Mouse (Mus musculus) kidney, adult 9 months (tissue): ENCODE measurements around the gene Kpna3.
"Not testable (repeated sequence)": the region's sequence is repeated elsewhere in the genome, so short reads cannot be mapped to it uniquely, and the experiment has no call there.

ENCODE experiments used
- DNase-seq: peaks from one replicate; pipeline ENCODE4 v3.0.0; 2022

The Kpna3 gene

DNA sequence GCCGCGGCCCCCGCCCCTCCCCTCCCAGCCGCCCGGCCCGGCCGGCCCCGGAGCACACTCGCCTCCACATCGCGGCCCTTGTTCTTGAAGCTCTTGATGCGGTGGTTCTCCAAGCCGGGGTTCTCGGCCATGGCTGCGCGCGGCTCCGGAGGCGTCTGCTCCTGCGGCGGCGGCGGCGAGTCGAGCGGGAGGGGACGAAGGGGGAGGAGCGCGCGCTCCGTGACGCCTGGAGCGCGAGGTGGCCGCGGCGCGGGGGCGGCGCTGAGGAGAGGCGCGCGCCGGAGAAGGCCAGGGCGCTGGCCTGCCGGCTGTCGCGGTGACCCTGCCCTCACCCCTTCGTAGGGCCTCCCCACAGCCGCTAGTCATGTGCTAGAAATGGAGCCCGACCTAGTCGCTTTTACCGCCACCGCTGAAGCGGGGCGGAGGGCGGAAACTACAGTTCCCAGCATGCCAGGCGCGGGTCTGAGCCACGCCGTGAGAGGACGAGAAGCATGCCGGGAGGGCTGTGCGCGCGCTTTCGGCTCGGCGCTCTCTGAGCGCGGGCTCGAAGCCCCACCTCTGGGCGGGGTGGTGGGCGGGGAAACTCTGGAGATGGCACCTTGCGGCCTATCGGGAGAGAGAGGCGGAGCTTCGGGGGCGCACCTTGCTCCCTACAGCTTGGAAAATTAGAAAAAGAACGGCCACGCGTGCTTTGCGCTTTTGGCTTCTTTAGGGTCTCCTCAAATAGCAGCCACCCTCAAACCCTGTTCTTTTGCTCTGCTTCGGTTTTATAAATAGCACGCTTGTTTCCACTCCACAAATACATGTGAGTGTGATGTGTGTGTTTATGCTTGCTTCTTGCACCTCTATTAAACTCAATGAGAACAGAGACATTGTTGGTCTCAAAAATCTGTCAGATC is at the start of gene Kpna3:
Gene Kpna3, minus strand, starts transcription at position 214 of the 899 bp plus-strand sequence.
- peak; percentile 99 for DNase-seq

DNA sequence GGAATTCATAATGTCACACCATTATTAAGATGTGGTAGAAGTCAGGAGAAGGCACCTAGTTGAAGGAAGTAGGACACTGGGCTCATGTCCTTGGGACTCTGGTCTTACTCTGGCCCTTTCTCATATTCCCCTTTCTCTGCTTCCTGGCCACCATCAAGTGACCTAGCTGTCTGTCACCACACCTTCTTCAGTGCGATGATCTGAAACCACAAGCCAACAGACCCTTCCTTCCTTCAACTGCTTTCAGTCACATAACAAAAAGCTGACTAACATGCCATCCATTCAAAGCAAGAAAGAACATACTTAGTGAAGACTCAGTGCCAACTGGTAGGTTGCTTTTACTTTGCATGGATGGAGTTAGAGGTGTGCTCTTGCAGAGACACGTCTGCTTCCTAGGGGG is 20.7 kb upstream of the Kpna3 start:
- no peak for DNase-seq

- no peak for DNase-seq
These were observed 17.8 kb upstream of the Kpna3 start for GRCm38 (mm10) chr14:61457468-61457867.

GRCm38 (mm10) chr14:61455571-61455970 is 15.9 kb upstream of the Kpna3 start:
- DNase-seq: no peak

DNA sequence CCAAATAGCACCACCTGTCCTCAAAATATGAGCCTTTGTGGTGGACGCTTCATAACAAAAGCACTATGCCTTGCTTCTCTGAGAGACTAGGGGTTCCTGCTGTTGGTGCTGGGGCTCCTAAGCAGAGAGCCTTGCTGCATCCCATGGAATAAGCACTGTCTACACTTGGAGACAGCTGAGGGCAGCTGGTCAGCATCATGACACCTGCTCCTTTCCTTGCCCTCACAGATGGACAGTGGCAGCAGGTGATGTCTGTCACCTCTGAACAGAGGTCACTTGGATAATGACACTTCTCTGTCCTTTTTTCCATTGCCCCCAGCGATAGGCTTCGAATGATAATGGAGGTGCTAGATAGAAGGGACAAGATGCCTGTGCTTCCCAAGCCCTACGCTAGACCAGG is 13.4 kb upstream of the Kpna3 start:
- no peak for DNase-seq

DNA sequence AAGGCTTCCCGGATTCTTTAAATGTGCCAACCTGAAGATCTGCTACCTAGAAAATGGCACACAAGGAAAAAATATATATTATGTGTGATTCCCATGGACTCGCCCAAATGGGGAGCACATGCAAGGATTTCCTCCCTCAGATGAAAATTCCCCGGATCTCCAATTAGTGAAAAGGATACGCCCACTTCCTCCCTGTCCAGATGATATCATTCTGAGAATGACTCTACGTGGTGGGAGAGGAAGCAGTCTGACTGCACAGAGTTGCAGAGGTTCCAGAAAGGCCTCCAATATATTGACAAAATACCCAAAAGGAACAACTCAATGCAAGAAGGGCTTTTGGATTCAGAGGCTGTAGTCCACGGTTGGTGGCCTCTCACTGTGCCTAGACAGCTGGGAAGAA is 12.8 kb upstream of the Kpna3 start:
- no peak for DNase-seq

- no peak for DNase-seq
These were observed 8.1 kb upstream of the Kpna3 start for GRCm38 (mm10) chr14:61447775-61448174.

- DNase-seq: peak; percentile 51
These were observed 473 bp downstream of the Kpna3 start for GRCm38 (mm10) chr14:61439141-61439660.

DNA sequence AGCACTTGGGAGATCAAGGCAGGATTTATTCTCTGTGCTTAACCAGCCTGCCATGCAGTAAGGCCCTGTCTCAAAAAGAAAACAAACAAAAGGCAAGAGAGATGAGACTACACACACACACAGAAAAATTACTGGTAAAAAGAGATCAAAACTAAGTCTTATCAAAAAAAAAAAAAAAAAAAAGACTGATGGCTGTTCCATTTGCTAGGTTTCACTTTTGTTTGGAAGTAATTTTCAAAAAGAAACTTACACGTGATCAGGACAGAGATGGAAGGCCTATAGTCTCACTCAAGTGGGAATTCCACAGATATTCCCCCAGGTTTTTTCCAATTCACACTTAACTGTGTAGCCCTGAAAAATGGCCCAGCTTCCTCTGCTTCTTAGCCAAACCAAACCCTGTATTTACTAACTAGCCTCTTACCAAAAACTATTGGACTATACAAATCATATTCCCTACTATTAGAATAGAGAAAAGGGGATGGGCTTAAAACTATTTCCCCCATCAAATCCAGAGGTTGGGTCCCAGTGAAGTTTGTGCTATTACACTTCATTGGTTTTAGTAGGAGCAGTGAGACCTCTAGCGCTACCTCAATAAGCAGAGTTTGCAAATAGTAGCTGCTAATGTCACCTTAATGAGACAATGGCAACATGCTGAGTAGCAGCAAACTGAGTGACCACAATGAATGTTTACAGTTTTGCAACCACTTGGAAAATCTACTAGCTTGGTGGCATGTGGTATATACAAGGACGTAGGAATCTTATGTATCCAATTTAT is 1.3 kb downstream of the Kpna3 start:
- DNase-seq: peak; percentile 28

- no peak for DNase-seq
These were observed 2.8 kb downstream of the Kpna3 start for GRCm38 (mm10) chr14:61436866-61437265.

GRCm38 (mm10) chr14:61428126-61428787 is 11.4 kb downstream of the Kpna3 start:
- no peak for DNase-seq

- DNase-seq: not testable (repeated sequence)
These were observed 12.6 kb downstream of the Kpna3 start for GRCm38 (mm10) chr14:61427095-61427494.

- DNase-seq: no peak
These were observed 14.5 kb downstream of the Kpna3 start for GRCm38 (mm10) chr14:61425080-61425665.

- no peak for DNase-seq
These were observed 24.0 kb downstream of the Kpna3 start for GRCm38 (mm10) chr14:61415719-61416118.

GRCm38 (mm10) chr14:61415311-61415710 is 24.4 kb downstream of the Kpna3 start:
- DNase-seq: no peak

GRCm38 (mm10) chr14:61414808-61415207 is 24.9 kb downstream of the Kpna3 start:
- DNase-seq: no peak

- DNase-seq: no peak
These were observed 25.5 kb downstream of the Kpna3 start for GRCm38 (mm10) chr14:61414199-61414598.

- DNase-seq: no peak
These were observed 26.0 kb downstream of the Kpna3 start for GRCm38 (mm10) chr14:61413686-61414085.

GRCm38 (mm10) chr14:61410020-61410419 is 29.7 kb downstream of the Kpna3 start:
- DNase-seq: no peak

GRCm38 (mm10) chr14:61407055-61407454 is 32.6 kb downstream of the Kpna3 start:
- DNase-seq: no peak

GRCm38 (mm10) chr14:61405761-61406160 is 33.9 kb downstream of the Kpna3 start:
- no peak for DNase-seq

DNA sequence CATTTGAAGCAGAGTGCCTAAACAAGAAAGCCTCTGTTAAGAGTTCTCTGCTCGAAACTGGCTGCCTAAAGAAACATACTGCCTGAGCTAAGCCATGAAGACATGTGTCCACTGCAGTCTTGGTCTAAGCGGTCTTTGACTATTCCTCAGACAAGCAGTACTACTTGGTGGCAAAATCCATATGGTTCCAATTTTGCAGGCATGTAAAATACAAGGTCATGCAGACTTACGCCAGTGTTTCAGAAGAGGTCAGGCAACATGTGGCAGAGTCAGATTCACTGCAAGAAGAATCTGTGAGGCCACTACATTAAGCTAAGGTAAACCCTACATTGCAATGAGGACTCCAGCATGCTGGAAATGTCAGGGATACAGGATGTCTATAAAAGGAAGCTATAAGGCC is 34.7 kb downstream of the Kpna3 start:
- no peak for DNase-seq

- DNase-seq: no peak
These were observed 44.9 kb downstream of the Kpna3 start for GRCm38 (mm10) chr14:61394745-61395144.
